Mouse (Mus musculus) embryo, embryonic 11 days (tissue): ENCODE measurements at regions not wholly inside any gene's neighbourhood (a gene's known extent, or its start where the extent isn't known, plus 50 kb on each side); places are given as distances from the start of the nearest gene placed in this dataset.

Experiments used
- DNase-seq: peaks from one replicate; pipeline ENCODE4 v3.0.0-alpha.2; 2015

GRCm38 (mm10) chr13:72947374-72948165 is 312.7 kb upstream of the Irx4 start:
- no peak for DNase-seq

- DNase-seq: peak; percentile 22
Observed at GRCm38 (mm10) chr13:72958616-72959518, 301.4 kb upstream of the Irx4 start.

- DNase-seq: no peak
Observed at GRCm38 (mm10) chr13:72961291-72961690, 299.0 kb upstream of the Irx4 start.

DNA sequence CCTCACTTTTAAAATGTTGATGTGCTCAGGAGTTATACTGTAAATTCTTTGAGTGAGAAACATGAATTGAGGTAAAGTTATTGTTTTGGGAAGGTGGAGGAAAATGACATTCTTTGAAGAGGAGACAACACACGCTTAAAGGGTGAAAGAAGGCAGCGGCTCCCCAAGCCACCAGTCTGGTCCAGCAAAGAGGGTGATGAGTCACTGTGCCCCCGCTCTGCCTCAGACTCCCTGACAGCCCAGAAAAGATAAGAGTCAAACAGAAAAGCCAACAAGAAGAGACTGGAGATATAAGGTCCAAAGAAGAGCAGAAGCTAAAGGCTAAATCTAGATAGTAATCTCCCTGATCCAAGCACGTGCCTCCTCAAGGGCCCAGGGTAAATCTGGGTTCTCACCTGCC is 288.1 kb upstream of the Irx4 start:
- no peak for DNase-seq

- no peak for DNase-seq
Observed at GRCm38 (mm10) chr13:72972894-72973293, 287.4 kb upstream of the Irx4 start.

DNA sequence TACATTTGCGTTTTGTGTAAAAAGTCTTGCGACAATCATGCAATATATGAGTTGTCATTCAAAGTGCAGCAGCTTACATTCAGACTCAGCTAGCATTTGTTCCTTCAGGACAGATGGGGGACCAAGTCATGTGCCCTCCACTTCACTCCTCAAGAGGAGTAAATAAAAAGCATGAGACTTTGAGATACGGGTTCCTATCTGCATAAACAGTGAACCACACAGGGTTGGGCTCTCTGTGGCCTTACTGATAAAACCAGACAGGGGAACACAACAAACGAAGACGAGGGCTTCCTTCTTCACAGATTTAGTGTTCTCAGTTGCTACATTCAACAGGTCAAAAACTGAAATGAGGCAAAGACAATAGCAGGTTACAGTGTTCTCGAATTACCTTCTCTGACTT is 283.1 kb upstream of the Irx4 start:
- no peak for DNase-seq

- DNase-seq: no peak
Observed at GRCm38 (mm10) chr13:72977971-72978370, 282.3 kb upstream of the Irx4 start.

DNA sequence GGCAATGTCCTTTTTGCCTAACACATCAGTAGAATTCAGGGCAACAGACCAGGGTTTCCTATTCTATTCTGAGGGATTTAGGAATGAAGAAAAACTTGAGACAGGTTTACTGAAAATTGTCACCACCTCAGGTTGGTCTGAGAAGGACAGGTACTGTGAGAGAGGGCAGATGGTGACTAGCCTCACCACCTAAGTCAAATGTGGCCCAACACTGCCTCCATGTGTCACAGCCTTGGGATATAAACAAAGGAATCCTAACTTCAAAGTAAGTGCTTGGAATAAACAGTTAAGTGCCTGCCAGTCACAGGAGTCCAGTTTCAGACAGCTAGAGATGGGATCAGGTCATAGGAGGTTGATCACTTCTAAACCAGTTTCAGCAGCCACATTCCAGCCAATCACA is 281.3 kb upstream of the Irx4 start:
- DNase-seq: no peak

DNA sequence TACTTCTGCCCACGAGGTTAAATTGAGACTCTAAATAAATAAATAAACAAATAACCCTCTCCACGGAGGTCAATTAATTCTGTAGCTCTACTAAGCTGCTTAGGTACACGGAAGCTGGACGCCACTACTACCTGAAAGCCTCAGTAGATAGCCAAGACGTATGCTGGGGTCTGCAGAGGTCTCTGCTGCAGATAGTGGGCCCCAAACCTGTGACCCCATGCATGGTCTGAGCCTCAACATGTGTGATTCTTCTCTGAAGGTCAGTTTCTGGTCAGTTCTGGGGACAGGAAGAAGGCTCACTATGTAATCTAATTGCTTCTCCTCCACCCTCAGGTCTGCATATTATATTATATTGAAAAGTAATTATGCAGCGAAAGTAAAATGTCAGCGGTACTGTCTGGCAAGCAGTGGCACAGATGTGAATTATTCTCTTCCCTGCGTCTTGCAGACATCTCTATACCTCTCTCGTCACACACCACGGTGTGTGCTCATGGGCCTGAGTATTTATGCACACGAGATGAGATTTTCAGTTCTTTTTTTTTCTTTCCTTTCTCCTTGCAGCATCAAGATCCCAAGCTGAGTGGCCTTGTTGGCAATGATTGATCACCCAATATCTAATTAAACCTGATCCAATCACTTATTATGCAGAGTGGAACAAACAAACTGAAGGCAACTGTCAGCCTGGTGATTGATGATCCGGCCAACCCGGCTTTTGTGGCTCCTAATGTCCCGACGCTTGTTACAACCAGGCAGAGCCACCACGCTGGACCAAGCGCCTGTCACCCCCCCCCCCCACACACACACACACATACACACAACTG is 267.5 kb upstream of the Irx4 start:
- DNase-seq: peak; percentile 47

GRCm38 (mm10) chr13:72993410-72993858 is 266.8 kb upstream of the Irx4 start:
- DNase-seq: no peak

- no peak for DNase-seq
Observed at GRCm38 (mm10) chr13:72994538-72994937, 265.7 kb upstream of the Irx4 start.

GRCm38 (mm10) chr13:73008856-73009546 is 251.3 kb upstream of the Irx4 start:
- peak; percentile 13 for DNase-seq

DNA sequence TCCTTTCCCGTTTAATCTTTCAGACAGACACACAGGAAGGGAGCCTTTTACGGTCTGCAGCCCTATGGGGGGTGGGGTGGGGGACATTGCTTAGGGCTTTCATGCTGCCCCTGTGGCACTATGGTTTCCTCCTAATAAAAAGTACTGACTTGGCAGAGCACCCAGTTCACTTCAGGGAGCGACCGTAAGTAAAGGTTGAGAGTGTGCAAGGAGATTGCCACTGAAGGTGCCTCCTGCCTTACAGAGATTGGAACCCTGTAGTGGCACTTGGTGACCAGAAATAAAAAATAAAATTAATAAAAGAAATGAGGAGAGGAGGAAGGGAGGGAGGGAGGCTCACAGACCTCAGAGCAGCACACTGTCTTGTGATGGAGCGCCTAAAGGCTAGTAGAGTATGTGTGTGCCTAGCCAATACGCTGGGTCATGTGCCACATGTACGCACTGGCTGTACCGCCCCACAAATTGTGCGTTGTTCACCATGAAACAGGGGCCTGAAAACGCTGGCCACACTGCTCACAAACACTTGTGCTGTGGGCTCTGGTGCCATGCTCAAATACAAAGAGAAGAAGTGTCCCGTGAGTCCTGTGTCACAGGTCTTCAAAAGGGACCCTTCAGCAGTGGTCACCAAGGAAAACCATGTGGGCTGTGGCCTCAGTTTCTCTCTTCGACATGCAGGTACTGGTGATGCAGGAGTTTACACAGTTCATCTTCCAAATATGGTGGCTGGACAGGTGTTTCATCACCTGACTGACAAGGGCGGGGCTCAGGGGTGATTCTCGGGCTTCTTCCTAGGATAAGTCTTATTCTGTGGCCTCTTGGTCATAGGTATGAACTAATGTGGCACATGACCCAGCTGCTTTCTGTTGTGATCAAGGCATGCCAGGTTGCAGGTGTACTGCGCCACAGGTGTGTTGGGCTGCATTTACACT is 250.5 kb upstream of the Irx4 start:
- no peak for DNase-seq

DNA sequence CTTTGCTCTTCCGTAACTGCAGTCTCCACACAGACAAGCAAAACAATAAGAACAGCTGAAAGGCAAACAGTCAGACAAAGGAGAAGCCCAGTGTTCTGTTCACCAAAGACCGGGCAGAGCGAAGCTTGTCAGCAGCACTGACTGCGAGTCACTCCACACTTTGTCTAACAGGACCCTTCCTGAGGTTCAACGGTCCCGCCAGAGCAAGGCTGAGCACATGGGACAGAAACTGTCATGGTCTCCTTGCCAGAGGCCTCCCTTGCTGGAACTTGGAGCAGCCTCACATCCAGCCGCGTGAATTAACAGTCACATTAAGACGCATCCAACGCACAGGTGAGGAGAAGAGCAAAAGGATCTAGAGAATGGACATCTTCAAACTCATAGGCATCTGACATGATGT is 241.1 kb upstream of the Irx4 start:
- DNase-seq: no peak

GRCm38 (mm10) chr13:73031217-73031616 is 229.1 kb upstream of the Irx4 start:
- DNase-seq: no peak

DNA sequence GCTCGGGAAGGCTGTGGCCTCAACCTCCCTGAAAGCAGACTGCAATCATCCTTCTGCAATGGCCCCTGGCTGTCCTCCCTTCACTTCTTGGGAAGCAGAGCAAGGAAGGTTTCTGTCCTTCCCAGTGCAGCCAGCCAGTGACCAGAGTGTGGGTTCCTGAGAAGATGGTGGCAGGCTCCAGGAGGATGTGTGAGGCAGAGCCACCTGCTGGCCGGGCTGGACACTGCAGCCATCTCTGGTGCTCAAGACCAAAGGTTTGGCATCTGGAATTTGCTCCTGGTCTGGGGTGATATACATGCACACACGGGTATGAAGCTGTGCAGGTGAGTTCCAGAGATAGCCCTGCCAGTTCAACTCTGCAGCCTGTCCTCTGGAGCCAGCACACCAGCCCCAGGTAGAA is 227.2 kb upstream of the Irx4 start:
- peak; percentile 80 for DNase-seq

DNA sequence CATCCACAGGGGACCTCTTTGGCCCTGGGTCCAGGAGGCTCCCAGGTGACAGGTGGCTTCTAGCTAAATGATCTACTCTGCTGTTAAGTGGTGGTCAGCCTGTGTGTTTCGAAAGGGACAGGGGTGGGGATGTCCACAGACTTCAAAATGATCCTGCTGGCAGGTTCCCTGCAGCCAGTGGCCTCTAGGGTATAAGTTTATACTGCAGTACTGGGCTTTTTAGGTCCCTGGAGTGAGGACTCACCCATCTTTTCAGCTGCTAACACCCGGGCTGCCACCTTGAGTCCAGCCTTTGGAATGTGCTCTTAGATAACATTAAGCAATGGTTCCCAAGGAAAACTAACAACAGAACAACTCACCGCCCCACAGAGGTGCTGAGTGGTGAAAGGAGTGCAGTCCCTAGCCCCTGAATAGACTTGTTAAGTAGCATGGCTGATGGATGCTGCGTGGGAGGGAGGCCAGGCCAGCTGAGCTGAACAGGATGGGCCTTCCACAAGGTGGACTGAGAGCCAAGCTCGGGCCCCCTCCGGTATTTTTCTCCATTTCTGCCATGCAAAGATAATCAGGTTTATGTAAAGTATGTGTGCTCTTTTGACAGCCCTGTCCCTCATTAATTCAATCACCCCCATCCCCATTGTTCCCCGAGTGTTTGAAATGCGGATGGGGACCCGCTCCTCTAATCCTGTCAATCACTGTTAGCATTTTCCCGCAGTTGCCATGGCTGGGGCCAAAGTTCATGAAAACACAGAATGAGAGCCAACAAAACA is 226.0 kb upstream of the Irx4 start:
- peak; percentile 83 for DNase-seq

DNA sequence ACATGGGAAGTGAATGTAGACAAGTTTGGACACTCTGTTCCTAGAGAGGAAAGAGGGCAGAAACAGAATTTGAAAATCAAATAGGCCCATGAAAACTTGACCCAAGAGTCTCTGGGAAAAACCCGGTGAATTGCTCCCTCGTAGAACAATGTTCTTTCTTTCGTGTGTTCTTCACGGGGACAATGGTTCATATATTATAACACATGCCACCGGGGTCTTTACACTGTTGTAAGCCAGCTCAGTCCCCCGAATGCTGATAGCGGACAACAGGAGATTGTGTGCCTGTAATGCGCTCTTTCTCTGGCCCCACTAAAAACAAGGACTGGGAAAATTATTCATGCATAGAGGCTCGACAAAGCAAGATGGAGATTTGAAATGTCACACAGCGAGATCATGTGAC is 225.4 kb upstream of the Irx4 start:
- DNase-seq: peak; percentile 61

GRCm38 (mm10) chr13:73035336-73035940 is 224.8 kb upstream of the Irx4 start:
- no peak for DNase-seq

GRCm38 (mm10) chr13:73039731-73040130 is 220.5 kb upstream of the Irx4 start:
- no peak for DNase-seq
